Mouse (Mus musculus) kidney, postnatal 0 days (tissue): Measurements from ENCODE around the gene Dis3l2. TPM values are rescaled to one million over a fixed set of nuclear protein-coding genes. Genes with fewer than 3 reads are reported as not detected.

ENCODE experiments used
- ATAC-seq: fragments of 200-750 bp; cut with Nextera tagmentation; replicated peaks from 2 replicates; pipeline ENCODE4 v1.8.0; 2017; ENCODE audit warnings: low read depth, moderate number of reproducible peaks, moderate TSS enrichment, moderate library complexity; ENCODE audit not compliant: low FRiP score
- DNase-seq: peaks from one replicate; pipeline ENCODE4 v3.0.0-alpha.2; 2016; ENCODE audit warnings: low spot score
- H3K27ac ChIP-seq: fragments of 300-500 bp; sonication (generic); 2 replicates; pipeline ENCODE4 v1.5.1; 2014; ENCODE audit warnings: mild to moderate bottlenecking
- H3K27me3 ChIP-seq: fragments of 300-500 bp; sonication (generic); 2 replicates; pipeline ENCODE4 v1.6.1; 2014; ENCODE audit warnings: low read length, mixed read lengths; ENCODE audit not compliant: insufficient read depth
- H3K36me3 ChIP-seq: fragments of 300-500 bp; sonication (generic); 2 replicates; pipeline ENCODE4 v1.6.1; 2014; ENCODE audit warnings: low read length, mixed read lengths; ENCODE audit not compliant: insufficient read depth
- H3K4me1 ChIP-seq: fragments of 300-500 bp; sonication (generic); replicated peaks from 2 replicates; pipeline ENCODE4 v1.6.1; 2014; ENCODE audit warnings: antibody characterized with exemption, low read length, mixed read lengths; ENCODE audit not compliant: insufficient read depth
- H3K4me2 ChIP-seq: fragments of 300-500 bp; sonication (generic); 2 replicates; pipeline ENCODE4 v1.6.1; 2014; ENCODE audit warnings: mild to moderate bottlenecking, low read length, moderate library complexity, mixed read lengths
- H3K4me3 ChIP-seq: fragments of 300-500 bp; sonication (generic); replicated peaks from 2 replicates; pipeline ENCODE4 v1.5.1; 2014; ENCODE audit warnings: low read depth, low read length
- H3K9ac ChIP-seq: fragments of 300-500 bp; sonication (generic); 2 replicates; pipeline ENCODE4 v1.6.1; 2014; ENCODE audit warnings: low read depth, low read length
- H3K9me3 ChIP-seq: fragments of 300-500 bp; sonication (generic); replicated peaks from 2 replicates; pipeline ENCODE4 v1.6.1; 2016; ENCODE audit warnings: low read length, inconsistent platforms, mixed read lengths
- CTCF ChIP-seq: IDR thresholded peaks from 2 replicates; pipeline ENCODE4 v1.5.1; 2016; ENCODE audit warnings: antibody characterized with exemption, low read depth, mild to moderate bottlenecking, moderate library complexity
- WGBS: fragments of 180-500 bp; shearing (Covaris S2); extraction: QIAGEN DNeasy Blood & Tissue Kit; methylation state at CpG from one replicate; pipeline ENCODE4 v1.1.7; 2014; 5-methylcytosine and 5-hydroxymethylcytosine counted together
- polyA plus RNA-seq: library from polyadenylated mRNA; unstranded; fragments of >200 nt; fragmentation: Nextera tagmentation; extraction: Ambion mirVana; gene quantifications from 2 replicates; pipeline ENCODE4 v1.2.1, GENCODE M21; 2015

The Dis3l2 gene
- polyA plus RNA-seq, 1 experiment from 2014 or later = 20.9 TPM

GRCm38 (mm10) chr1:86747034-86747433, 43.4 kb downstream of the Dis3l2 start:
- TF ChIP-seq CTCF = no peak
- 98% methylated on average over 2 of the region's 2 CpGs for WGBS
- no peaks in the 10 kb centered on the region for H3K4me1 ChIP-seq
- no peaks in the 10 kb centered on the region for H3K9me3 ChIP-seq
- no peak overlapping the region for H3K4me2 ChIP-seq
- no peaks in the 10 kb centered on the region for H3K27me3 ChIP-seq
- H3K36me3 ChIP-seq = peaks cover 19% of the 10 kb centered on the region; the same call in 1 of the 2 replicates
- DNase-seq (no peak), ATAC-seq (no peak)
- no peak overlapping the region for H3K4me3 ChIP-seq
- no peak overlapping the region for H3K9ac ChIP-seq
- no peak overlapping the region for H3K27ac ChIP-seq

GRCm38 (mm10) chr1:86750094-86750493, 46.5 kb downstream of the Dis3l2 start:
- Histone ChIP-seq H3K9ac (no peak overlapping the region), H3K4me1 (no peaks in the 10 kb centered on the region; the same call in 1 of the 2 replicates), H3K9me3 (no peaks in the 10 kb centered on the region), H3K4me2 (no peak overlapping the region), H3K27me3 (no peaks in the 10 kb centered on the region), H3K36me3 (peaks cover 18% of the 10 kb centered on the region; the same call in 1 of the 2 replicates), H3K4me3 (no peak overlapping the region), H3K27ac (no peak overlapping the region)
- 81% methylated on average over 3 of the region's 3 CpGs for WGBS
- no peak for DNase-seq
- TF ChIP-seq CTCF = no peak
- no peak for ATAC-seq

GRCm38 (mm10) chr1:86753416-86753815, 49.8 kb downstream of the Dis3l2 start:
- no peak for DNase-seq
- Histone ChIP-seq H3K4me2 (no peak overlapping the region), H3K27ac (0 out of 2 replicates have a peak overlapping the region, but pooled peaks have one; percentile 19), H3K36me3 (no peaks in the 10 kb centered on the region), H3K27me3 (no peaks in the 10 kb centered on the region), H3K9me3 (no peaks in the 10 kb centered on the region), H3K9ac (no peak overlapping the region), H3K4me1 (no peaks in the 10 kb centered on the region; the same call in 1 of the 2 replicates), H3K4me3 (no peak overlapping the region)
- 42% methylated on average over 8 of the region's 8 CpGs for WGBS
- TF ChIP-seq CTCF = no peak
- no peak for ATAC-seq

GRCm38 (mm10) chr1:86754335-86754734, 50.7 kb downstream of the Dis3l2 start:
- WGBS = 24% methylated on average over 3 of the region's 3 CpGs
- no peak overlapping the region for H3K4me3 ChIP-seq
- H3K9me3 ChIP-seq = no peaks in the 10 kb centered on the region
- H3K27me3 ChIP-seq = no peaks in the 10 kb centered on the region
- H3K4me1 ChIP-seq = no peaks in the 10 kb centered on the region; the same call in 1 of the 2 replicates
- no peak overlapping the region for H3K4me2 ChIP-seq
- no peak for TF ChIP-seq CTCF
- H3K36me3 ChIP-seq = no peaks in the 10 kb centered on the region
- DNase-seq = peak; percentile 84
- H3K9ac ChIP-seq = no peak overlapping the region
- ATAC-seq = no peak
- H3K27ac ChIP-seq = no peak overlapping the region

GRCm38 (mm10) chr1:86758091-86758490, 54.5 kb downstream of the Dis3l2 start:
- H3K4me1 ChIP-seq = no peaks in the 10 kb centered on the region; the same call in 1 of the 2 replicates
- H3K4me2 ChIP-seq = no peak overlapping the region
- no peak overlapping the region for H3K9ac ChIP-seq
- H3K27ac ChIP-seq = no peak overlapping the region
- no peaks in the 10 kb centered on the region for H3K36me3 ChIP-seq
- ATAC-seq (no peak), DNase-seq (no peak)
- H3K9me3 ChIP-seq = no peaks in the 10 kb centered on the region
- no peak for TF ChIP-seq CTCF
- WGBS = 50% methylated on average over 6 of the region's 6 CpGs
- H3K27me3 ChIP-seq = no peaks in the 10 kb centered on the region
- no peak overlapping the region for H3K4me3 ChIP-seq

- no peak overlapping the region for H3K9ac ChIP-seq
- no peak overlapping the region for H3K4me3 ChIP-seq
- WGBS = 95% methylated on average over 6 of the region's 6 CpGs
- DNase-seq = no peak
- no peak overlapping the region for H3K4me2 ChIP-seq
- no peak overlapping the region for H3K27ac ChIP-seq
- no peak for TF ChIP-seq CTCF
- no peaks in the 10 kb centered on the region for H3K27me3 ChIP-seq
- no peaks in the 10 kb centered on the region for H3K4me1 ChIP-seq
- 0 out of 2 replicates have a peak, but pooled peaks cover 8% of the 10 kb centered on the region for H3K36me3 ChIP-seq
- no peaks in the 10 kb centered on the region for H3K9me3 ChIP-seq
- ATAC-seq = no peak
These were observed 58.6 kb downstream of the Dis3l2 start for GRCm38 (mm10) chr1:86762161-86762560.

- no peaks in the 10 kb centered on the region for H3K9me3 ChIP-seq
- H3K4me2 ChIP-seq = no peak overlapping the region
- H3K27me3 ChIP-seq = no peaks in the 10 kb centered on the region
- ATAC-seq (no peak; the same call in 1 of the 2 replicates), DNase-seq (no peak)
- H3K4me1 ChIP-seq = no peaks in the 10 kb centered on the region
- no peak for TF ChIP-seq CTCF
- H3K9ac ChIP-seq = no peak overlapping the region
- no peaks in the 10 kb centered on the region for H3K36me3 ChIP-seq
- no peak overlapping the region for H3K27ac ChIP-seq
- H3K4me3 ChIP-seq = no peak overlapping the region
- 93% methylated on average over 2 of the region's 2 CpGs for WGBS
These were observed 97.6 kb downstream of the Dis3l2 start for GRCm38 (mm10) chr1:86801241-86801640.
